Mouse (Mus musculus): ENCODE measurements around the gene Unc93b1. TPM values are rescaled to one million over a fixed set of nuclear protein-coding genes. Genes with fewer than 3 reads are reported as not detected.
"Not testable (repeated sequence)": the region's sequence is repeated elsewhere in the genome, so short reads cannot be mapped to it uniquely, and the experiment has no call there.

The Unc93b1 gene
- polyA plus RNA-seq, 1 experiment from 2014 or later = 12.4 TPM

DNA sequence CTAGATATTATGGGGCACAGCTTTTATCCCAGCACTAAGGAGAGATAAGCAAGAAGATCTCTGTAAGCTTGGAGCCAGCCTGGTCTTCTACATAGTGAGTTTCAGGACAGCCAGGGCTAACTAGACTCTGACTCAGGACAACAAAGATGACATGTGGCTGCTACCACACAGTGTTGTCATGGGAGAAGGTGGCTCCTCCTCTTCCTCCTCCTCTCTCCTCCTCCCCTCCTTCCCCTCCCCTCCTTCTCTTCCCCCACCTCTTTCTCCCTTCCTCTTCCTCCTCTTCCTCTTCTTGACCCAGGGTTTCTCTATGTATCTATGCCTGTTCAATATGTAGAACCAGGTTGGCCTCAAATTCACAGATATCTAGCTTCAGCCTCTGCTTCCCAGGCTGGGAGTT, 16.5 kb downstream of the Unc93b1 start:
- H3K9ac ChIP-seq (ENCODE audit: low read depth, low read length) = no peak overlapping the region
- H3K4me2 ChIP-seq (replicated peaks; ENCODE audit: low read depth, low read length) = no peak overlapping the region
- no peaks in the 10 kb centered on the region for H3K4me1 ChIP-seq (ENCODE audit: control insufficient read depth, insufficient read depth, low read length)
- no peak overlapping the region for H3K27ac ChIP-seq (ENCODE audit: low read depth, low read length)
- H3K27me3 ChIP-seq (ENCODE audit: control insufficient read depth, insufficient read depth, low read length) = no peaks in the 10 kb centered on the region
- no peaks in the 10 kb centered on the region for H3K36me3 ChIP-seq (ENCODE audit: control insufficient read depth, insufficient read depth, low read length)
- no peak for ATAC-seq (ENCODE audit: low FRiP score, low TSS enrichment)
- H3K9me3 ChIP-seq (ENCODE audit: control insufficient read depth, low read length) = no peaks in the 10 kb centered on the region
- no peak overlapping the region for H3K4me3 ChIP-seq (ENCODE audit: low read length)

- Histone ChIP-seq H3K4me3 (ENCODE audit: low read length) (no peak overlapping the region), H3K9me3 (ENCODE audit: control insufficient read depth, low read length) (no peaks in the 10 kb centered on the region), H3K9ac (ENCODE audit: low read depth, low read length) (no peak overlapping the region), H3K36me3 (ENCODE audit: control insufficient read depth, insufficient read depth, low read length) (no peaks in the 10 kb centered on the region), H3K4me2 (replicated peaks; ENCODE audit: low read depth, low read length) (no peak overlapping the region), H3K4me1 (ENCODE audit: control insufficient read depth, insufficient read depth, low read length) (no peaks in the 10 kb centered on the region), H3K27me3 (ENCODE audit: control insufficient read depth, insufficient read depth, low read length) (no peaks in the 10 kb centered on the region), H3K27ac (ENCODE audit: low read depth, low read length) (no peak overlapping the region)
- WGBS = 46% methylated on average over 1 of the region's 1 CpGs
- no peak for ATAC-seq (ENCODE audit: low FRiP score, low TSS enrichment)
These were observed 17.1 kb downstream of the Unc93b1 start for GRCm38 (mm10) chr19:3952099-3952498.

GRCm38 (mm10) chr19:3955033-3955432, 20.0 kb downstream of the Unc93b1 start:
- Histone ChIP-seq H3K27ac (ENCODE audit: low read depth, low read length) (no peak overlapping the region), H3K4me2 (replicated peaks; ENCODE audit: low read depth, low read length) (no peak overlapping the region), H3K27me3 (ENCODE audit: control insufficient read depth, insufficient read depth, low read length) (no peaks in the 10 kb centered on the region), H3K4me1 (ENCODE audit: control insufficient read depth, insufficient read depth, low read length) (no peaks in the 10 kb centered on the region), H3K9ac (ENCODE audit: low read depth, low read length) (no peak overlapping the region), H3K9me3 (ENCODE audit: control insufficient read depth, low read length) (no peaks in the 10 kb centered on the region), H3K36me3 (ENCODE audit: control insufficient read depth, insufficient read depth, low read length) (no peaks in the 10 kb centered on the region), H3K4me3 (ENCODE audit: low read length) (no peak overlapping the region)
- WGBS = 61% methylated on average over 3 of the region's 3 CpGs
- ATAC-seq (ENCODE audit: low FRiP score, low TSS enrichment) = no peak

GRCm38 (mm10) chr19:3955804-3956203, 20.8 kb downstream of the Unc93b1 start:
- Histone ChIP-seq H3K4me3 (ENCODE audit: low read length) (no peak overlapping the region), H3K9ac (ENCODE audit: low read depth, low read length) (no peak overlapping the region), H3K9me3 (ENCODE audit: control insufficient read depth, low read length) (no peaks in the 10 kb centered on the region), H3K4me1 (ENCODE audit: control insufficient read depth, insufficient read depth, low read length) (no peaks in the 10 kb centered on the region), H3K27ac (ENCODE audit: low read depth, low read length) (no peak overlapping the region), H3K4me2 (replicated peaks; ENCODE audit: low read depth, low read length) (no peak overlapping the region), H3K36me3 (ENCODE audit: control insufficient read depth, insufficient read depth, low read length) (no peaks in the 10 kb centered on the region), H3K27me3 (ENCODE audit: control insufficient read depth, insufficient read depth, low read length) (no peaks in the 10 kb centered on the region)
- WGBS = 37% methylated on average over 4 of the region's 4 CpGs
- ATAC-seq (ENCODE audit: low FRiP score, low TSS enrichment) = no peak

- H3K36me3 ChIP-seq (ENCODE audit: control insufficient read depth, insufficient read depth, low read length); H3K9ac ChIP-seq (ENCODE audit: low read depth, low read length); H3K27me3 ChIP-seq (ENCODE audit: control insufficient read depth, insufficient read depth, low read length); ATAC-seq (ENCODE audit: low FRiP score, low TSS enrichment); H3K9me3 ChIP-seq (ENCODE audit: control insufficient read depth, low read length); H3K4me3 ChIP-seq (ENCODE audit: low read length); H3K27ac ChIP-seq (ENCODE audit: low read depth, low read length); H3K4me1 ChIP-seq (ENCODE audit: control insufficient read depth, insufficient read depth, low read length); H3K4me2 ChIP-seq (replicated peaks; ENCODE audit: low read depth, low read length): not testable (repeated sequence)
- 72% methylated on average over 5 of the region's 5 CpGs for WGBS
These were observed 22.5 kb downstream of the Unc93b1 start for GRCm38 (mm10) chr19:3957296-3958036.

- WGBS = 74% methylated on average over 4 of the region's 4 CpGs
- no peaks in the 10 kb centered on the region for H3K27me3 ChIP-seq (ENCODE audit: control insufficient read depth, insufficient read depth, low read length)
- H3K27ac ChIP-seq (ENCODE audit: low read depth, low read length) = no peak within 1 kb of the TSS
These were observed 23.5 kb downstream of the Unc93b1 start, which contains the start of gene Aldh3b3 for GRCm38 (mm10) chr19:3958470-3958869. TSS of gene Aldh3b3 (plus strand) at chr19:3958645.

GRCm38 (mm10) chr19:3959030-3959429, 24.0 kb downstream of the Unc93b1 start:
- no peaks in the 10 kb centered on the region for H3K27me3 ChIP-seq (ENCODE audit: control insufficient read depth, insufficient read depth, low read length)
- ATAC-seq (ENCODE audit: low FRiP score, low TSS enrichment) = no peak
- H3K4me3 ChIP-seq (ENCODE audit: low read length) = no peak overlapping the region
- H3K9me3 ChIP-seq (ENCODE audit: control insufficient read depth, low read length) = no peaks in the 10 kb centered on the region
- H3K27ac ChIP-seq (ENCODE audit: low read depth, low read length) = no peak overlapping the region
- H3K36me3 ChIP-seq (ENCODE audit: control insufficient read depth, insufficient read depth, low read length) = no peaks in the 10 kb centered on the region
- H3K4me2 ChIP-seq (replicated peaks; ENCODE audit: low read depth, low read length) = no peak overlapping the region
- H3K4me1 ChIP-seq (ENCODE audit: control insufficient read depth, insufficient read depth, low read length) = no peaks in the 10 kb centered on the region
- no peak overlapping the region for H3K9ac ChIP-seq (ENCODE audit: low read depth, low read length)

More at GRCm38 (mm10) chr19:3958470-3958869, 23.5 kb downstream of the Unc93b1 start, which contains the start of gene Aldh3b3:
- H3K9me3 ChIP-seq (ENCODE audit: control insufficient read depth, low read length) = no peaks in the 10 kb centered on the region
- H3K4me1 ChIP-seq (ENCODE audit: control insufficient read depth, insufficient read depth, low read length) = no peaks in the 10 kb centered on the region
- H3K36me3 ChIP-seq (ENCODE audit: control insufficient read depth, insufficient read depth, low read length) = no peaks in the 10 kb centered on the region
- H3K4me3 ChIP-seq (ENCODE audit: low read length) = no peak within 1 kb of the TSS
- H3K9ac ChIP-seq (ENCODE audit: low read depth, low read length) = no peak within 1 kb of the TSS
- ATAC-seq (ENCODE audit: low FRiP score, low TSS enrichment) = no peak
- H3K4me2 ChIP-seq (replicated peaks; ENCODE audit: low read depth, low read length) = no peak within 1 kb of the TSS

DNA sequence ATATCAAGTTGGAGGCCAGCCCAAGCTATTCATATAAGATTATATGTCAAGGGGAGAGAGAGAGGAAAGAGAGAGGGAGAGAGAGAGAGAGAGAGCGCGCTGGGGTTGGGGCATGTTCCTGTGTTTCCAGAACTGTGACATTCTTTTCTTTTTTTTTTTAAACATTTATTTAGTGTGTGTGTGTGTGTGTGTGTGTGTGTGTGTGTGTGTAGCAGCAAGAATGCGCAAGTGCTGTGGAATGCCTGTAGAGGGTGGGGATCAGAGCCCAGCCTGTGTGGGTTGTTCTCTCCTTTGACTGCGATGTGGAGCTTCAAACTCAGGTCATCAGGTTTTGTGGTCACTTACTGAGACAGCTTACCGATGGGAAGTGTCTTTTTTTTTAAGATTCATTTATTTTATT, 25.2 kb downstream of the Unc93b1 start:
- Histone ChIP-seq H3K9me3 (ENCODE audit: control insufficient read depth, low read length) (no peaks in the 10 kb centered on the region), H3K4me3 (ENCODE audit: low read length) (no peak overlapping the region), H3K4me2 (replicated peaks; ENCODE audit: low read depth, low read length) (no peak overlapping the region), H3K9ac (ENCODE audit: low read depth, low read length) (no peak overlapping the region), H3K27ac (ENCODE audit: low read depth, low read length) (no peak overlapping the region), H3K36me3 (ENCODE audit: control insufficient read depth, insufficient read depth, low read length) (no peaks in the 10 kb centered on the region), H3K4me1 (ENCODE audit: control insufficient read depth, insufficient read depth, low read length) (no peaks in the 10 kb centered on the region), H3K27me3 (ENCODE audit: control insufficient read depth, insufficient read depth, low read length) (no peaks in the 10 kb centered on the region)
- WGBS = 86% methylated on average over 5 of the region's 5 CpGs
- ATAC-seq (ENCODE audit: low FRiP score, low TSS enrichment) = no peak

GRCm38 (mm10) chr19:3961805-3962204, 26.8 kb downstream of the Unc93b1 start:
- not testable (repeated sequence) for H3K36me3 ChIP-seq (ENCODE audit: control insufficient read depth, insufficient read depth, low read length); H3K9me3 ChIP-seq (ENCODE audit: control insufficient read depth, low read length); H3K4me3 ChIP-seq (ENCODE audit: low read length); H3K27ac ChIP-seq (ENCODE audit: low read depth, low read length); ATAC-seq (ENCODE audit: low FRiP score, low TSS enrichment); H3K4me2 ChIP-seq (replicated peaks; ENCODE audit: low read depth, low read length); H3K4me1 ChIP-seq (ENCODE audit: control insufficient read depth, insufficient read depth, low read length); H3K27me3 ChIP-seq (ENCODE audit: control insufficient read depth, insufficient read depth, low read length); H3K9ac ChIP-seq (ENCODE audit: low read depth, low read length)
- WGBS = 90% methylated on average over 6 of the region's 6 CpGs

Data from kidney, embryonic 14.5 days (tissue).